ENCODE assay signal across 1 mouse cellular context in genomic region chr10:13946498-13946897, GRCm38 (mm10).
TF ChIP-seq lines count a peak whose summit lies in the region.

No protein-coding gene starts in this region.

TF ChIP-seq in CH12.LX, 34 proteins besides CTCF, POLR2A, EP300 and RAD21 (continued from another document):
- TF ChIP-seq TBP (conservative IDR thresholded peaks at IDR 0.05; ENCODE audit: low read depth, low read length) = no peak
- no peak for TF ChIP-seq USF2 (conservative IDR thresholded peaks at IDR 0.05; ENCODE audit: low read depth, low read length)
- TF ChIP-seq CHD1 (IDR thresholded peaks at IDR 0.05; ENCODE audit: low read depth, low read length) = 0 out of 2 replicates have a peak, but pooled peaks have one; percentile 57
- peak; percentile 75 for TF ChIP-seq MAZ (IDR thresholded peaks at IDR 0.05; ENCODE audit: low read depth, low read length)
- no peak for TF ChIP-seq POLR2AphosphoS2 (IDR thresholded peaks at IDR 0.05; ENCODE audit: low read depth, low read length)
- TF ChIP-seq MAFK (IDR thresholded peaks at IDR 0.05; ENCODE audit: insufficient replicate concordance, low read length) = 0 out of 2 replicates have a peak, but pooled peaks have one; percentile 51
- no peak for TF ChIP-seq E2F4 (IDR thresholded peaks at IDR 0.05; ENCODE audit: insufficient replicate concordance, low read depth, low read length)
- TF ChIP-seq JUN (IDR thresholded peaks at IDR 0.05; ENCODE audit: insufficient read depth, low read depth, low read length) = peak; percentile 82
- TF ChIP-seq RCOR1 (conservative IDR thresholded peaks at IDR 0.05; ENCODE audit: low read depth, low read length) = peak; percentile 97
- TF ChIP-seq PAX5 (IDR thresholded peaks at IDR 0.05; ENCODE audit: low read length) = no peak
- TF ChIP-seq SMC3 (IDR thresholded peaks at IDR 0.05; ENCODE audit: low read depth, low read length) = peak; percentile 23
- no peak for TF ChIP-seq ZKSCAN1 (IDR thresholded peaks at IDR 0.05; ENCODE audit: borderline replicate concordance, low read depth, low read length)
- TF ChIP-seq ZC3H11A (IDR thresholded peaks at IDR 0.05; ENCODE audit: low read depth, low read length) = no peak
